Mouse (Mus musculus): Measurements from ENCODE around the gene Gm10591.
"Not testable (repeated sequence)": the region's sequence is repeated elsewhere in the genome, so short reads cannot be mapped to it uniquely, and the experiment has no call there.

Gm10591 gene

GRCm38 (mm10) chr4:42611895-42612294 is at the start of gene Gm10591:
Gene Gm10591, plus strand, starts transcription at chr4:42612195.
- not testable (repeated sequence) for DNase-seq (ENCODE audit: low spot score in 2 of 2)

- not testable (repeated sequence) for DNase-seq (ENCODE audit: low spot score in 2 of 2)
Measured at GRCm38 (mm10) chr4:42629419-42629818, 17.4 kb downstream of the Gm10591 start, which contains the start of gene Gm2564. Gene Gm2564, plus strand, starts transcription at chr4:42629719.

GRCm38 (mm10) chr4:42654951-42655350 is 43.0 kb downstream of the Gm10591 start, which contains the start of gene Ccl27b:
Gene Ccl27b, plus strand, starts transcription at chr4:42655251.
- not testable (repeated sequence) for DNase-seq (ENCODE audit: low spot score in 2 of 2)

GRCm38 (mm10) chr4:42661793-42662192 is 49.8 kb downstream of the Gm10591 start, which contains the start of gene Il11ra2:
Gene Il11ra2, minus strand, starts transcription at chr4:42661893.
- DNase-seq (ENCODE audit: low spot score in 2 of 2): not testable (repeated sequence)
